Mouse (Mus musculus) midbrain, embryonic 11.5 days (tissue): Measurements from ENCODE around the gene Fbxl18. TPM values are rescaled to one million over a fixed set of nuclear protein-coding genes. Genes with fewer than 3 reads are reported as not detected.
A peak's percentile ranks its signal among the peaks of the same experiment; 100 is the strongest.

Experiments
- ATAC-seq: fragments of 200-750 bp; cut with Nextera tagmentation; 2 replicates; pipeline ENCODE4 v1.8.0; 2017; ENCODE audit warnings: moderate TSS enrichment, moderate library complexity; ENCODE audit not compliant: low FRiP score
- DNase-seq: peaks from one replicate; pipeline ENCODE4 v3.0.0; 2015; ENCODE audit warnings: low spot score; ENCODE audit errors: missing footprints
- H3K27ac ChIP-seq: fragments of 300-500 bp; sonication (generic); 2 replicates; pipeline ENCODE4 v1.5.1; 2014; ENCODE audit warnings: low read depth, low read length
- H3K27me3 ChIP-seq: fragments of 300-500 bp; sonication (generic); 2 replicates; pipeline ENCODE4 v1.6.1; 2014; ENCODE audit warnings: mild to moderate bottlenecking, low read length, moderate library complexity, mixed read lengths; ENCODE audit not compliant: control insufficient read depth, insufficient read depth
- H3K36me3 ChIP-seq: fragments of 300-500 bp; sonication (generic); 2 replicates; pipeline ENCODE4 v1.6.1; 2014; ENCODE audit warnings: mild to moderate bottlenecking, low read length, moderate library complexity, mixed read lengths; ENCODE audit not compliant: control insufficient read depth, insufficient read depth
- H3K4me1 ChIP-seq: fragments of 300-500 bp; sonication (generic); 2 replicates; pipeline ENCODE4 v1.6.1; 2014; ENCODE audit warnings: low read length; ENCODE audit not compliant: control insufficient read depth, insufficient read depth
- H3K4me2 ChIP-seq: fragments of 300-500 bp; sonication (generic); 2 replicates; pipeline ENCODE4 v1.6.1; 2014; ENCODE audit warnings: mild to moderate bottlenecking, moderate library complexity
- H3K4me3 ChIP-seq: fragments of 300-500 bp; sonication (generic); 2 replicates; pipeline ENCODE4 v1.5.1; 2014; ENCODE audit warnings: low read depth, low read length
- H3K9ac ChIP-seq: fragments of 300-500 bp; sonication (generic); 2 replicates; pipeline ENCODE4 v1.6.1; 2014; ENCODE audit warnings: low read length
- H3K9me3 ChIP-seq: fragments of 300-500 bp; sonication (generic); 2 replicates; pipeline ENCODE4 v1.6.1; 2016; ENCODE audit warnings: low read length; ENCODE audit not compliant: control insufficient read depth
- WGBS: fragments of 180-500 bp; shearing (Covaris S2); extraction: QIAGEN DNeasy Blood & Tissue Kit; methylation state at CpG from one replicate; pipeline ENCODE4 v1.1.7; 2014; 5-methylcytosine and 5-hydroxymethylcytosine counted together
- polyA plus RNA-seq: library from polyadenylated mRNA; unstranded; fragments of >200 nt; fragmentation: Nextera tagmentation; extraction: Ambion mirVana; gene quantifications from 2 replicates; pipeline ENCODE4 v1.2.1, GENCODE M21; 2014

The Fbxl18 gene
- polyA plus RNA-seq, 1 experiment from 2014 or later = 11.8 TPM

- ATAC-seq (no peak), DNase-seq (no peak)
- no peak overlapping the region for H3K27ac ChIP-seq
- no peak overlapping the region for H3K4me2 ChIP-seq
- peaks cover 35% of the 10 kb centered on the region for H3K4me1 ChIP-seq
- H3K9ac ChIP-seq = no peak overlapping the region
- no peaks in the 10 kb centered on the region for H3K36me3 ChIP-seq
- no peaks in the 10 kb centered on the region for H3K9me3 ChIP-seq
- H3K27me3 ChIP-seq = peaks cover 5% of the 10 kb centered on the region; the same call in 1 of the 2 replicates
- H3K4me3 ChIP-seq = no peak overlapping the region
- WGBS = 81% methylated on average over 5 of the region's 5 CpGs
Measured at GRCm38 (mm10) chr5:142825665-142826064, 69.6 kb downstream of the Fbxl18 start.

- H3K9me3 ChIP-seq = no peaks in the 10 kb centered on the region
- H3K9ac ChIP-seq = peak overlapping the region; percentile 99
- no peak for ATAC-seq
- WGBS = 32% methylated on average over 6 of the region's 6 CpGs
- H3K4me1 ChIP-seq = peaks cover 35% of the 10 kb centered on the region
- peaks cover 5% of the 10 kb centered on the region; the same call in 1 of the 2 replicates for H3K27me3 ChIP-seq
- peak overlapping the region; percentile 100 for H3K27ac ChIP-seq
- DNase-seq = peak; percentile 89
- H3K4me3 ChIP-seq = peak overlapping the region; percentile 97
- H3K4me2 ChIP-seq = peak overlapping the region; percentile 78
- no peaks in the 10 kb centered on the region for H3K36me3 ChIP-seq
Measured at GRCm38 (mm10) chr5:142824091-142824490, 71.1 kb downstream of the Fbxl18 start.

- Histone ChIP-seq H3K36me3 (no peaks in the 10 kb centered on the region), H3K27ac (peak overlapping the region; percentile 100), H3K9ac (peak overlapping the region; percentile 99), H3K4me3 (peak overlapping the region; percentile 97), H3K27me3 (peaks cover 5% of the 10 kb centered on the region; the same call in 1 of the 2 replicates), H3K9me3 (no peaks in the 10 kb centered on the region), H3K4me1 (peaks cover 35% of the 10 kb centered on the region), H3K4me2 (peak overlapping the region; percentile 78)
- DNase-seq (peak; percentile 98), ATAC-seq (peak; percentile 53)
- WGBS = 5% methylated on average over 30 of the region's 31 CpGs
Measured at GRCm38 (mm10) chr5:142823096-142824062, 71.8 kb downstream of the Fbxl18 start.

- Histone ChIP-seq H3K36me3 (no peaks in the 10 kb centered on the region), H3K27ac (peak overlapping the region; percentile 100), H3K9me3 (no peaks in the 10 kb centered on the region), H3K9ac (peak overlapping the region; percentile 99), H3K4me1 (peaks cover 35% of the 10 kb centered on the region), H3K27me3 (peaks cover 5% of the 10 kb centered on the region; the same call in 1 of the 2 replicates), H3K4me2 (peak overlapping the region; percentile 78), H3K4me3 (peak overlapping the region; percentile 97)
- ATAC-seq (no peak; the same call in 1 of the 2 replicates), DNase-seq (peak; percentile 96)
- WGBS = under 1% methylated on average over 36 of the region's 36 CpGs
Measured at GRCm38 (mm10) chr5:142822286-142823095, 72.7 kb downstream of the Fbxl18 start.

- no peak for ATAC-seq
- H3K36me3 ChIP-seq = no peaks in the 10 kb centered on the region
- peak overlapping the region; percentile 97 for H3K4me3 ChIP-seq
- peaks cover 35% of the 10 kb centered on the region for H3K4me1 ChIP-seq
- no peaks in the 10 kb centered on the region for H3K9me3 ChIP-seq
- peaks cover 5% of the 10 kb centered on the region; the same call in 1 of the 2 replicates for H3K27me3 ChIP-seq
- H3K27ac ChIP-seq = peak overlapping the region; percentile 100
- peak overlapping the region; percentile 99 for H3K9ac ChIP-seq
- peak overlapping the region; percentile 78 for H3K4me2 ChIP-seq
- DNase-seq = peak; percentile 97
- WGBS = 0% methylated on average over 9 of the region's 9 CpGs
Measured at GRCm38 (mm10) chr5:142821974-142822285, 73.3 kb downstream of the Fbxl18 start.

GRCm38 (mm10) chr5:142821266-142821973 is 73.8 kb downstream of the Fbxl18 start:
- Histone ChIP-seq H3K27me3 (peaks cover 5% of the 10 kb centered on the region; the same call in 1 of the 2 replicates), H3K27ac (peak overlapping the region; percentile 100), H3K4me3 (peak overlapping the region; percentile 97), H3K4me2 (peak overlapping the region; percentile 78), H3K9me3 (no peaks in the 10 kb centered on the region), H3K36me3 (no peaks in the 10 kb centered on the region), H3K4me1 (peaks cover 35% of the 10 kb centered on the region), H3K9ac (peak overlapping the region; percentile 99)
- DNase-seq = peak; percentile 99
- ATAC-seq = peak; percentile 10
- under 1% methylated on average over 36 of the region's 36 CpGs for whole genome bisulfite sequencing

GRCm38 (mm10) chr5:142820276-142821265 is 74.7 kb downstream of the Fbxl18 start:
- Histone ChIP-seq H3K4me1 (peaks cover 35% of the 10 kb centered on the region), H3K36me3 (no peaks in the 10 kb centered on the region), H3K27ac (peak overlapping the region; percentile 100), H3K9ac (peak overlapping the region; percentile 99), H3K4me2 (peak overlapping the region; percentile 78), H3K9me3 (no peaks in the 10 kb centered on the region), H3K4me3 (peak overlapping the region; percentile 97), H3K27me3 (peaks cover 3% of the 10 kb centered on the region; the same call in 1 of the 2 replicates)
- under 1% methylated on average over 53 of the region's 53 CpGs for WGBS
- DNase-seq = peak; percentile 98
- no peak for ATAC-seq
